Mouse (Mus musculus) hindbrain, postnatal 0 days (tissue): ENCODE measurements around the gene Hoxb3. TPM values are rescaled to one million over a fixed set of nuclear protein-coding genes. Genes with fewer than 3 reads are reported as not detected.
A peak's percentile ranks its signal among the peaks of the same experiment; 100 is the strongest.

ENCODE experiments used
- ATAC-seq: fragments of 200-750 bp; cut with Nextera tagmentation; 2 replicates; pipeline ENCODE4 v1.8.0; 2017; ENCODE audit warnings: mild to moderate bottlenecking, moderate TSS enrichment, moderate library complexity
- DNase-seq: peaks from one replicate; pipeline ENCODE4 v3.0.0-alpha.2; 2015; ENCODE audit warnings: low spot score
- H3K27ac ChIP-seq: fragments of 300-500 bp; sonication (generic); 2 replicates; pipeline ENCODE4 v1.5.1; 2014; ENCODE audit warnings: mild to moderate bottlenecking
- H3K27me3 ChIP-seq: fragments of 300-500 bp; sonication (generic); 2 replicates; pipeline ENCODE4 v1.6.1; 2014; ENCODE audit warnings: low read length, mixed read lengths; ENCODE audit not compliant: insufficient read depth
- H3K36me3 ChIP-seq: fragments of 300-500 bp; sonication (generic); 2 replicates; pipeline ENCODE4 v1.6.1; 2014; ENCODE audit warnings: low read length, mixed read lengths; ENCODE audit not compliant: insufficient read depth
- H3K4me1 ChIP-seq: fragments of 300-500 bp; sonication (generic); 2 replicates; pipeline ENCODE4 v1.6.1; 2014; ENCODE audit warnings: antibody characterized with exemption, low read length, mixed read lengths; ENCODE audit not compliant: insufficient read depth
- H3K4me2 ChIP-seq: fragments of 300-500 bp; sonication (generic); 2 replicates; pipeline ENCODE4 v1.6.1; 2014; ENCODE audit warnings: low read depth, mild to moderate bottlenecking, low read length, moderate library complexity, mixed read lengths
- H3K4me3 ChIP-seq: fragments of 300-500 bp; sonication (generic); 2 replicates; pipeline ENCODE4 v1.5.1; 2014; ENCODE audit warnings: low read length
- H3K9ac ChIP-seq: fragments of 300-500 bp; sonication (generic); replicated peaks from 2 replicates; pipeline ENCODE4 v1.6.1; 2014; ENCODE audit warnings: mild to moderate bottlenecking, low read length, moderate library complexity, mixed read lengths
- H3K9me3 ChIP-seq: fragments of 300-500 bp; sonication (generic); 2 replicates; pipeline ENCODE4 v1.6.1; 2016; ENCODE audit warnings: low read length, mixed read lengths
- CTCF ChIP-seq: IDR thresholded peaks from 2 replicates; pipeline ENCODE4 v1.5.1; 2016; ENCODE audit warnings: antibody characterized with exemption, control low read depth, low read depth
- WGBS: fragments of 180-500 bp; shearing (Covaris S2); extraction: QIAGEN DNeasy Blood & Tissue Kit; methylation state at CpG from one replicate; pipeline ENCODE4 v1.1.7; 2014; 5-methylcytosine and 5-hydroxymethylcytosine counted together
- polyA plus RNA-seq: library from polyadenylated mRNA; unstranded; fragments of >200 nt; fragmentation: Nextera tagmentation; extraction: Ambion mirVana; gene quantifications from 2 replicates; pipeline ENCODE4 v1.2.1, GENCODE M21; 2015
- total RNA-seq: library from RNA; depleted of rRNA; stranded (reverse); fragments of >200 nt; gene quantifications from 2 replicates; pipeline ENCODE4 v1.2.3, GENCODE M21; 2014

Hoxb3 gene
- total and polyA plus RNA-seq, 2 experiments from 2014 or later, result 8.1 to 42.2 TPM

DNA sequence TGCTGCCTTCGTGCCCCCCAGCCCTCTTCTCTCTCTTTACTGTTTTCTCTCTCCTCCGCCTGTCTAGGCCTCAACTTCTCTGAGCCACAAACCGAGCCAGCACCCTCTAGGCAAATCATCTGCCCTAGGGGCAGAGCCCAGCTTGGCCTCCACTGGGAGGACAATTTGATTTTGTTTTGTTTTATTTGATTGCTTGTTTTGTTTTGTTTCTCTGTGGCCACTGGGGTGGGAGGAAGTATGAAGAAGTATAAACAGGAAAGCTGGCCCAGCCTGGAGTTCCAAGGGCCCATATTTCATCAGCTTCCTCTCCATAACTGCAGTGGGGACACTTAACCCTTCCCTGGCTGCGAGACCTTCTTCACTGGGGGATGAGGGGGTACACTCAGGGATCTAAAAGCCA, 13.8 kb upstream of the Hoxb3 start:
- Histone ChIP-seq H3K4me3 (no peak overlapping the region), H3K9ac (0 out of 2 replicates have a peak overlapping the region, but pooled peaks have one; percentile 2), H3K36me3 (no peaks in the 10 kb centered on the region), H3K4me2 (0 out of 2 replicates have a peak overlapping the region, but pooled peaks have one; percentile 30), H3K9me3 (no peaks in the 10 kb centered on the region), H3K27me3 (peaks cover 99% of the 10 kb centered on the region), H3K4me1 (no peaks in the 10 kb centered on the region), H3K27ac (no peak overlapping the region)
- ATAC-seq (no peak), DNase-seq (no peak)
- 12% methylated on average over 4 of the region's 4 CpGs for WGBS
- TF ChIP-seq CTCF, result no peak

DNA sequence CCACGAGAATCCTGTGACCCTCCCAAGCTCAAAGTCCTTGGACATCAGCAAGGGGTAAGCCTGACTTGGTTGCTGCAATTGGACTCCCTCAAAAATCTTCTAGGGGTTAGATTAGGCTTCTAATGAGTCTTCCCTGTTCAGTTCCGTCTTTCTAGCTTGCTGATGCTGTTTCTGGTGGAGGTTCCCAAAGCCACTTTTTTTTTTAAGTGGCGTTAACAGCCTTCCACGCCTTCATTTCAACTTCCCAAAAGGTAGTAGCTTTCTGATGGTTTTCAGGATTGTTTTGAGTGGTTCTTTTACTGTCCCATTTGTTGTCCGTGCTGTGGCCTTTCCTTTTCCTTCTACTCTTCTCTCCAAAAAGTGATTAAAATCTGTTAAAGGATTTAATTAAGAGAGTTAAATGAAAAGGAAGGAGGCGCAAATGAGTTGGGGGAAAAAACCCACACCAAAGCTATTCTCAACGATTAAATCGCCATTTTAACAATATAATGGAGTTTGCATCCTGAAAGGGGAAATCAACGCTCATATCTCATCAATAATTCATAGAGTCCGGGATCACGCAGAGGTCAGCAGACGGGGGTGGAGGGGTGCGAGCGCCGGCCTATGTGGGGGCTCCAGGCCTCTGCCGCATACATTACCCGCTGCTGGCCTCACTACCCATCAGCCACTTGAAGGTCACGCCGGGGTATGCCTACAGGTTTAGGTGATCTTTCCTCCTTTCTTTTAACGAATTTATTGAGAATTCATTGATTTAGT, 12.8 kb upstream of the Hoxb3 start:
- Histone ChIP-seq H3K27me3 (peaks cover 97% of the 10 kb centered on the region), H3K4me1 (no peaks in the 10 kb centered on the region), H3K4me2 (no peak overlapping the region; the same call in 1 of the 2 replicates), H3K36me3 (no peaks in the 10 kb centered on the region), H3K27ac (0 out of 2 replicates have a peak overlapping the region, but pooled peaks have one; percentile 36), H3K9ac (0 out of 2 replicates have a peak overlapping the region, but pooled peaks have one; percentile 13), H3K9me3 (no peaks in the 10 kb centered on the region), H3K4me3 (no peak overlapping the region)
- no peak for TF ChIP-seq CTCF
- WGBS, result 7% methylated on average over 20 of the region's 20 CpGs
- no peak for DNase-seq
- ATAC-seq, result no peak

DNA sequence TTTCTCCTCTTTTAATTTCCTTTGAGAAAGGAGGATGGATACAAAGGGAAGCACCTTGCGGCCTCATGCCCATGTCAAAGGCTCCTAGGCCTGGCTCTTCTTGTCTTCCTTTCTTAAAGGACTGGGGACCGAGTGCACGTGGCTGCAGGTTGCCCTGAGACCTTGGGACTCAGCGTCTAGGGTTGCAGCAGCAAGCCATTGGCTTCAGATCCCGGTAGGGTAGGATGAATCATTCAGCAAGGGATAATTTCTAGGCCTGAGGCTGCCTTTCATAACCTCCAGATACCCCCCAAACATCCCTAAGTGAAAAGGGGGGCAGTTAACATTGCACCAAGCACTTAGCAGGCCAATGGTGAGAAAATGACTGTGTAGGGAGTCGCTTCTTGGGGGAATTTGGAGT, 12.0 kb upstream of the Hoxb3 start:
- H3K27ac ChIP-seq, result peak overlapping the region; percentile 36; the same call in 1 of the 2 replicates
- H3K4me2 ChIP-seq, result peak overlapping the region; percentile 48
- TF ChIP-seq CTCF, result no peak
- ATAC-seq (no peak), DNase-seq (no peak)
- peaks cover 97% of the 10 kb centered on the region for H3K27me3 ChIP-seq
- peak overlapping the region; percentile 21 for H3K4me3 ChIP-seq
- WGBS, result 8% methylated on average over 6 of the region's 6 CpGs
- 0 out of 2 replicates have a peak overlapping the region, but pooled peaks have one; percentile 13 for H3K9ac ChIP-seq
- H3K36me3 ChIP-seq, result no peaks in the 10 kb centered on the region
- no peaks in the 10 kb centered on the region for H3K4me1 ChIP-seq
- H3K9me3 ChIP-seq, result no peaks in the 10 kb centered on the region

GRCm38 (mm10) chr11:96311520-96312417, 11.4 kb upstream of the Hoxb3 start:
- H3K36me3 ChIP-seq, result no peaks in the 10 kb centered on the region
- peak overlapping the region; percentile 48 for H3K4me2 ChIP-seq
- H3K4me3 ChIP-seq, result peak overlapping the region; percentile 21
- ATAC-seq, result peak; percentile 83; the same call in 1 of the 2 replicates
- no peaks in the 10 kb centered on the region for H3K9me3 ChIP-seq
- TF ChIP-seq CTCF, result peak; percentile 82
- H3K9ac ChIP-seq, result 0 out of 2 replicates have a peak overlapping the region, but pooled peaks have one; percentile 13
- 2% methylated on average over 30 of the region's 31 CpGs for WGBS
- peak; percentile 86 for DNase-seq
- no peaks in the 10 kb centered on the region for H3K4me1 ChIP-seq
- H3K27ac ChIP-seq, result peak overlapping the region; percentile 36; the same call in 1 of the 2 replicates
- H3K27me3 ChIP-seq, result peaks cover 96% of the 10 kb centered on the region

- DNase-seq (no peak), ATAC-seq (no peak)
- H3K27ac ChIP-seq, result 0 out of 2 replicates have a peak overlapping the region, but pooled peaks have one; percentile 68
- H3K4me3 ChIP-seq, result no peak overlapping the region
- H3K9me3 ChIP-seq, result no peaks in the 10 kb centered on the region
- TF ChIP-seq CTCF, result no peak
- peaks cover 88% of the 10 kb centered on the region for H3K27me3 ChIP-seq
- no peaks in the 10 kb centered on the region for H3K4me1 ChIP-seq
- H3K9ac ChIP-seq, result no peak overlapping the region
- H3K36me3 ChIP-seq, result no peaks in the 10 kb centered on the region
- 19% methylated on average over 2 of the region's 2 CpGs for WGBS
- H3K4me2 ChIP-seq, result peak overlapping the region; percentile 24; the same call in 1 of the 2 replicates
These were observed 10.0 kb upstream of the Hoxb3 start for GRCm38 (mm10) chr11:96313134-96313533.

- Histone ChIP-seq H3K27me3 (peaks cover 86% of the 10 kb centered on the region), H3K9me3 (no peaks in the 10 kb centered on the region), H3K4me1 (no peaks in the 10 kb centered on the region), H3K4me3 (no peak overlapping the region), H3K36me3 (no peaks in the 10 kb centered on the region), H3K9ac (no peak overlapping the region), H3K4me2 (peak overlapping the region; percentile 24), H3K27ac (peak overlapping the region; percentile 68)
- 11% methylated on average over 12 of the region's 12 CpGs for WGBS
- TF ChIP-seq CTCF, result no peak
- DNase-seq (no peak), ATAC-seq (no peak)
These were observed 9.2 kb upstream of the Hoxb3 start for GRCm38 (mm10) chr11:96313806-96314428.
